Mouse (Mus musculus) forebrain, postnatal 0 days (tissue): ENCODE results near the gene Nhlrc3. TPM values are rescaled to one million over a fixed set of nuclear protein-coding genes. Genes with fewer than 3 reads are reported as not detected.

Experiments
- ATAC-seq: fragments of 200-750 bp; cut with Nextera tagmentation; 2 replicates; pipeline ENCODE4 v1.8.0; 2017; ENCODE audit warnings: mild to moderate bottlenecking, moderate library complexity
- DNase-seq: peaks from one replicate; pipeline ENCODE4 v3.0.0-alpha.2; 2015
- H3K27ac ChIP-seq: fragments of 300-500 bp; sonication (generic); 2 replicates; pipeline ENCODE4 v1.5.1; 2014; ENCODE audit warnings: low read depth, mild to moderate bottlenecking, antibody characterized with exemption, low read length, moderate library complexity, mixed read lengths
- H3K27me3 ChIP-seq: fragments of 300-500 bp; sonication (generic); 2 replicates; pipeline ENCODE4 v1.6.1; 2014; ENCODE audit warnings: mild to moderate bottlenecking, low read length, mixed read lengths; ENCODE audit not compliant: insufficient read depth
- H3K36me3 ChIP-seq: fragments of 300-500 bp; sonication (generic); 2 replicates; pipeline ENCODE4 v1.6.1; 2014; ENCODE audit warnings: mild to moderate bottlenecking, moderate library complexity; ENCODE audit not compliant: insufficient read depth
- H3K4me1 ChIP-seq: fragments of 300-500 bp; sonication (generic); 2 replicates; pipeline ENCODE4 v1.6.1; 2014; ENCODE audit warnings: antibody characterized with exemption; ENCODE audit not compliant: insufficient read depth
- H3K4me2 ChIP-seq: fragments of 300-500 bp; sonication (generic); 2 replicates; pipeline ENCODE4 v1.6.1; 2014; ENCODE audit warnings: low read depth, mild to moderate bottlenecking, moderate library complexity
- H3K4me3 ChIP-seq: fragments of 300-500 bp; sonication (generic); 2 replicates; pipeline ENCODE4 v1.5.1; 2014; ENCODE audit warnings: low read depth, low read length, mixed read lengths
- H3K9ac ChIP-seq: fragments of 300-500 bp; sonication (generic); 2 replicates; pipeline ENCODE4 v1.6.1; 2014; ENCODE audit warnings: mild to moderate bottlenecking
- H3K9me3 ChIP-seq: fragments of 300-500 bp; sonication (generic); 2 replicates; pipeline ENCODE4 v1.6.1; 2016; ENCODE audit warnings: low read length
- CTCF ChIP-seq: sonication (generic); IDR thresholded peaks from 2 replicates; pipeline ENCODE4 v1.5.1; 2016; ENCODE audit warnings: antibody characterized with exemption, control low read depth, low read depth
- WGBS: fragments of 180-500 bp; shearing (Covaris S2); extraction: QIAGEN DNeasy Blood & Tissue Kit; methylation state at CpG from one replicate; pipeline ENCODE4 v1.1.7; 2014; 5-methylcytosine and 5-hydroxymethylcytosine counted together
- polyA plus RNA-seq: library from polyadenylated mRNA; unstranded; fragments of >200 nt; fragmentation: Nextera tagmentation; extraction: Ambion mirVana; gene quantifications from 2 replicates; pipeline ENCODE4 v1.2.1, GENCODE M21; 2015
- total RNA-seq: library from RNA; depleted of rRNA; stranded (reverse); fragments of >200 nt; gene quantifications from 2 replicates; pipeline ENCODE4 v1.2.3, GENCODE M21; 2014

The Nhlrc3 gene
- total and polyA plus RNA-seq, 2 experiments from 2014 or later: 7.0 to 13.8 TPM

GRCm38 (mm10) chr3:53483414-53484059 is 20.4 kb upstream of the Nhlrc3 start:
- DNase-seq (no peak), ATAC-seq (no peak)
- Histone ChIP-seq H3K9ac (no peak overlapping the region), H3K27me3 (no peaks in the 10 kb centered on the region), H3K27ac (no peak overlapping the region), H3K4me2 (no peak overlapping the region), H3K36me3 (peaks cover 34% of the 10 kb centered on the region), H3K9me3 (no peaks in the 10 kb centered on the region), H3K4me1 (no peaks in the 10 kb centered on the region), H3K4me3 (no peak overlapping the region)
- 88% methylated on average over 8 of the region's 8 CpGs for WGBS
- TF ChIP-seq CTCF: no peak

DNA sequence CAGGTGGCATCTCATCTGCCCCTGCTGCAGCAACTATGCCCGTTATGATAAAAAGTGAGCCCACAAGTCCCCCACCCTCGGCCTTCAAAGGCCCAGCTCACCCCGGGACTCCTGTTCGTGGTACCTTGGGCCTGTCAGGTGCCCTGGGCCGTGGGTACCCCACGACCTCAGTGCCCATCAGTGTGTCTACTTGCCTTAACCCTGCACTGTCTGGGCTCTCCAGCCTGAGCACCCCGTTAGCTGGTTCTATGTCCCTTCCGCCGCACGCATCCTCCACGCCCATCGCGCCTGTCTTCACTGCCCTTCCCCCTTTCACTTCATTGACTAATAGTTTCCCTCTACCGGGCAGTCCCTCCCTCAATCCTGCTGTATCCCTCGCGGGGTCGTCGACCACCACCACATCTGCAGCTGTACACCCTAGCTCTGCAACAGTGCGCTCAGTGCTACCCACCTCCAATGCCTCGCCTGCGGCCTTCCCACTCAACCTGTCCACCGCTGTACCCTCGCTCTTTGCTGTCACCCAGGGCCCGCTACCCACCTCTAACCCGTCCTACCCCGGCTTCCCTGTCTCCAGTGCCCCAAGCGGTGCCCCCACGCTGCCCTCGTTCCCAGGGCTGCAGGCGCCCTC is 15.4 kb upstream of the Nhlrc3 start:
- Histone ChIP-seq H3K9me3 (no peaks in the 10 kb centered on the region), H3K36me3 (peaks cover 78% of the 10 kb centered on the region), H3K9ac (no peak overlapping the region), H3K27ac (no peak overlapping the region), H3K4me2 (no peak overlapping the region), H3K4me1 (no peaks in the 10 kb centered on the region), H3K4me3 (no peak overlapping the region), H3K27me3 (no peaks in the 10 kb centered on the region)
- DNase-seq (no peak), ATAC-seq (no peak)
- 95% methylated on average over 30 of the region's 30 CpGs for WGBS
- TF ChIP-seq CTCF: no peak

DNA sequence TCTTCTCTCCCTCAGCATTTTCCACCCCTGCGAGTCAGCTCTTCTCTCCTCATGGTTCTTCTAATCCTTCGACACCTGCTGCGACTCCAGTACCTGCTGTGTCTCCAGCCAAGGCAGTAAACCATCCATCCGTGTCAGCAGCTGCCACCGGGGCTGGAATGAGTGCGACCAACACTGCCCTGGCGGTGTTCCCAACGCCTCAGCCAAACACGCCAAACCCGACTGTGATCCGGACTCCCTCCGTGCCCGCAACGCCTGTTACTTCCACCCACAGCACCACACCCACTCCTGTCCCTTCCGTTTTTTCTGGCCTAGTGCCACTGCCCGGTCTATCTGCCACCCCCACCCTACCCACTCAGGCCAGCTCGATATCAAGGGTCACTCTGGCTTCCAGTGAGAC is 14.3 kb upstream of the Nhlrc3 start:
- no peak for ATAC-seq
- Histone ChIP-seq H3K9me3 (no peaks in the 10 kb centered on the region), H3K36me3 (peaks cover 86% of the 10 kb centered on the region)

DNA sequence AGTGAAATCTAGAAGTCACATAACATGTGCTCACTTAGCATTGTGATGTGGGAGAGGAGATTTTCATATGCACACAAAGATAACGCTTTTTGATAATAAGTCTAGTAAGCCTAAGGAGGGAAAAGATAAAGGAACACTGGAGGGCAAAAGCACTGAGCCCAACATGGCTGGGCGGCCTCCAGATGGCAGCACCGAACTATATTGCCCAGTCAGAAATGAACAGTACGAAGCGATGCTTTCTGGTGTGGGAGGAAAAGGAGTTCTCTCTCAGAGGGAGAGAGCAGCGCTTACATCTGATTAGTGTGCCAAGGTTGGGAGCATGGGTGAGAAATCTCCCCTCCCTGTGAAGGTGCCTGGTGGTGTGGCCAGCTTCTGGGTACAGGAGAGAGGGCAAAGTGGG is 12.8 kb upstream of the Nhlrc3 start:
- no peak overlapping the region for H3K9ac ChIP-seq
- WGBS: 57% methylated on average over 6 of the region's 6 CpGs
- H3K4me2 ChIP-seq: no peak overlapping the region
- H3K4me1 ChIP-seq: no peaks in the 10 kb centered on the region
- peak; percentile 76 for TF ChIP-seq CTCF
- H3K27me3 ChIP-seq: no peaks in the 10 kb centered on the region
- no peak overlapping the region for H3K27ac ChIP-seq
- no peak overlapping the region for H3K4me3 ChIP-seq
- H3K36me3 ChIP-seq: peaks cover 87% of the 10 kb centered on the region
- peak; percentile 82 for ATAC-seq
- no peaks in the 10 kb centered on the region for H3K9me3 ChIP-seq
- peak; percentile 73 for DNase-seq

More for the DNA sequence above, 14.3 kb upstream of the Nhlrc3 start:
- no peak for TF ChIP-seq CTCF
- DNase-seq: no peak
- Histone ChIP-seq H3K4me3 (no peak overlapping the region), H3K27ac (no peak overlapping the region), H3K27me3 (no peaks in the 10 kb centered on the region), H3K4me1 (no peaks in the 10 kb centered on the region), H3K9ac (no peak overlapping the region), H3K4me2 (no peak overlapping the region)
- WGBS: 80% methylated on average over 17 of the region's 17 CpGs

DNA sequence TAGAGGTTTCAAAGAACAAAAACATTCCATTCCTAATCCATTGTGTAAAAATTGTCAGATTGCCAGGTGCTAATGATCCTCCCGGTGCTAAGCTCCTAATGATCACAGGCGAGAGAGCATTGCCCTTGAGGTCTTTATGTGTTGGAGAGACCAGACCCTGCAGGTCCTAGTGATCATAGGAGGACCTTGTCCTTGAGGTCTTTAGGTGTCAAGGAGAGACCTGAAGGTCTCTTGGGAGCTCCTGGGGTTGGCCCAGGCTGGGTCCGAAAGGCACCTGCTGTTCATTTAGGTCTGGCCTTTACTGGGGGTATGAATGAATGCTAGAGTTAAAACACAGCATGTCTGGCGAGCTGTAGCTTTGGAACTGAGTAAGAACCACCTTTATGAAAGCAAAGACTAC is 11.0 kb upstream of the Nhlrc3 start:
- Histone ChIP-seq H3K27me3 (no peaks in the 10 kb centered on the region), H3K27ac (no peak overlapping the region), H3K4me3 (no peak overlapping the region), H3K4me1 (no peaks in the 10 kb centered on the region), H3K36me3 (peaks cover 85% of the 10 kb centered on the region), H3K4me2 (no peak overlapping the region), H3K9ac (no peak overlapping the region), H3K9me3 (no peaks in the 10 kb centered on the region)
- no peak for TF ChIP-seq CTCF
- DNase-seq: no peak
- WGBS: 56% methylated on average over 4 of the region's 4 CpGs
- no peak for ATAC-seq

DNA sequence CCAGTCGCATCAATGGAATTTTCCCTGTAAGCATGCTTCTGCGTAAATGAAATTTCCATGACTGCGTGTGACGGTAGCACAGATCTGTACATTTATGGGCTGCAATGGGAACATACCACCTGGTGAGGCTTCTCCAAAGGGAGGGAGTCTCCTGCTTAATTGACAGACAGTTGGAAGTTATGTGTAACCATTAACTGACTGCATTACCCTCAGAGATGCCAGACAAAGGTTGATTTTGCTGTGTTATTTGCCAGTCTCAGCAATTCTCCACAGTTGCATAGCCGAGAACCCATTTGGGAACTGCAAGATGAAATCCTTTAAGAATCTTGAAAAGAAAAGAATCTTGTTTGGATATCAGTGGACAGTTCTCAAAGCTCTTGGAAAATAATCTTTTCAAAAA is 8.9 kb upstream of the Nhlrc3 start:
- ATAC-seq (no peak), DNase-seq (no peak)
- H3K4me3 ChIP-seq: no peak overlapping the region

DNA sequence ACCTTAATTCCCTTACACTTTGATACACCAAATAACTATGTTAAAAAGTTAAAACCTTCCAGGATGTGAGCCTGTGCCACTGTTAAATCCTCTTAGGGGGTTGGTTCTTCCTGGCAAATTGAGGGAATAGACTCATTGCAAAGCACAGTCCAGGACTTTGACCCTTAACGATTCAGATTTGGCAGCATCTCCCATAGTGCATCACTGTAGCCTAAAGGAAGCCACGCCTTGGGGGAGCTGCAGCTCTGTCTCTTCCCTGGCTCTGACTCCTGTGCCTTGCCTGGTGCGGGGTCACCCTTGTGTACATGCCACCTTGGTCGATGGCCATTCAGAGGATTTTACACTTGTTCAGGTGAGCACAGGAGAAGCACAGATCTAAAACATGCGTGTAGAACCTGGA is 6.5 kb upstream of the Nhlrc3 start:
- H3K9me3 ChIP-seq: no peaks in the 10 kb centered on the region
- H3K4me1 ChIP-seq: peaks cover 11% of the 10 kb centered on the region; the same call in 1 of the 2 replicates
- no peak overlapping the region for H3K27ac ChIP-seq
- H3K9ac ChIP-seq: no peak overlapping the region
- no peak for ATAC-seq
- 89% methylated on average over 5 of the region's 5 CpGs for WGBS
- no peak for TF ChIP-seq CTCF
- no peak overlapping the region for H3K4me2 ChIP-seq
- DNase-seq: no peak
- no peak overlapping the region for H3K4me3 ChIP-seq
- no peaks in the 10 kb centered on the region for H3K27me3 ChIP-seq
- H3K36me3 ChIP-seq: peaks cover 46% of the 10 kb centered on the region

More for the DNA sequence above, 8.9 kb upstream of the Nhlrc3 start:
- Histone ChIP-seq H3K4me2 (no peak overlapping the region), H3K9ac (no peak overlapping the region), H3K27me3 (no peaks in the 10 kb centered on the region), H3K9me3 (no peaks in the 10 kb centered on the region), H3K36me3 (peaks cover 64% of the 10 kb centered on the region), H3K27ac (no peak overlapping the region), H3K4me1 (no peaks in the 10 kb centered on the region)
- TF ChIP-seq CTCF: no peak
- WGBS: 94% methylated on average over 5 of the region's 5 CpGs
